Mouse (Mus musculus) layer of hippocampus, postnatal 36 days (tissue): ENCODE data around the gene Ltb4r1. TPM values are rescaled to one million over a fixed set of nuclear protein-coding genes. Genes with fewer than 3 reads are reported as not detected.

ENCODE experiments used
- DNase-seq, 2 experiments: peaks; one replicate each; pipeline ENCODE4 v3.0.0; 2022
- total RNA-seq, 2 experiments: library from RNA; stranded (reverse); gene quantifications; 2 replicates each; pipeline ENCODE4 v1.2.3; 2021

Gene Ltb4r1
- total RNA-seq, 2 experiments from 2014 or later = not detected

GRCm38 (mm10) chr14:55787731-55788130, 22.0 kb downstream of the Ltb4r1 start:
- DNase-seq = no peak

GRCm38 (mm10) chr14:55788256-55789050, 22.7 kb downstream of the Ltb4r1 start, which contains the start of gene Ripk3:
TSS of gene Ripk3 (minus strand) at chr14:55788865.
- DNase-seq = no peak

GRCm38 (mm10) chr14:55793461-55793860, 27.7 kb downstream of the Ltb4r1 start:
- DNase-seq = no peak

- no peak for DNase-seq
Observed at GRCm38 (mm10) chr14:55793946-55794345, 28.2 kb downstream of the Ltb4r1 start.

GRCm38 (mm10) chr14:55795380-55796163, 29.8 kb downstream of the Ltb4r1 start:
- DNase-seq = no peak

GRCm38 (mm10) chr14:55814885-55815284, 49.1 kb downstream of the Ltb4r1 start:
- no peak for DNase-seq

GRCm38 (mm10) chr14:55815310-55815751, 49.6 kb downstream of the Ltb4r1 start:
- no peak for DNase-seq

Other genes starting within 250 kb of the Ltb4r1 start
- 1 to 10 TPM; 1.6 to 5.6 TPM for gene Nrl, start 241.0 kb upstream of the Ltb4r1 start, total RNA-seq
- gene Pck2, start 225.7 kb upstream of the Ltb4r1 start, total RNA-seq = 10 to 100 TPM; 42.6 to 45.8 TPM
- 10 to 100 TPM; 82.5 to 83.2 TPM for gene Dcaf11, start 206.0 kb upstream of the Ltb4r1 start, total RNA-seq
- 1 to 10 TPM; 1.3 to 1.4 TPM for gene A730061H03Rik, start 205.6 kb upstream of the Ltb4r1 start, total RNA-seq
- gene Fitm1, start 190.3 kb upstream of the Ltb4r1 start, total RNA-seq = not detected
- gene Psme1, start 187.8 kb upstream of the Ltb4r1 start, total RNA-seq = 10 to 100 TPM; 50.3 to 50.4 TPM
- 10 to 100 TPM; 46.1 to 50.7 TPM for gene Emc9, start 180.7 kb upstream of the Ltb4r1 start, total RNA-seq
- 10 to 100 TPM; 43.2 to 44.6 TPM for gene Psme2, start 174.8 kb upstream of the Ltb4r1 start, total RNA-seq
- gene Rnf31, start 174.3 kb upstream of the Ltb4r1 start, total RNA-seq = 10 to 100 TPM; 29.5 to 41.0 TPM
- 10 to 100 TPM; 13.9 to 16.2 TPM for gene Irf9, start 162.4 kb upstream of the Ltb4r1 start, total RNA-seq
- gene Rec8, start 147.9 kb upstream of the Ltb4r1 start, total RNA-seq = 1 to 10 TPM in 1 of 2 experiments, under 1 TPM in 1; 0.88 to 1.8 TPM
- gene Ipo4, start 130.0 kb upstream of the Ltb4r1 start, total RNA-seq = 100 to 1,000 TPM; 108 to 119 TPM
- 1 to 10 TPM; 5.3 to 5.6 TPM for gene Gm49378, start 128.1 kb upstream of the Ltb4r1 start, total RNA-seq
- gene Tm9sf1, start 122.2 kb upstream of the Ltb4r1 start, total RNA-seq = 10 to 100 TPM; 43.4 to 44.3 TPM
- gene Tssk4, start 115.8 kb upstream of the Ltb4r1 start, total RNA-seq = 1 to 10 TPM; 1.3 to 1.7 TPM
- gene Mdp1, start 105.5 kb upstream of the Ltb4r1 start, total RNA-seq = 10 to 100 TPM; 46.4 to 49.9 TPM
- gene Gmpr2, start 94.0 kb upstream of the Ltb4r1 start, total RNA-seq = 10 to 100 TPM; 24.4 to 27.9 TPM
- gene Nedd8, start 93.8 kb upstream of the Ltb4r1 start, total RNA-seq = 100 to 1,000 TPM; 328 to 337 TPM
- 10 to 100 TPM; 13.0 to 13.4 TPM for gene Tinf2, start 84.1 kb upstream of the Ltb4r1 start, total RNA-seq
- gene Tgm1, start 52.0 kb upstream of the Ltb4r1 start, total RNA-seq = under 1 TPM in 1 of 2 experiments, not detected in 1; 0.28 TPM
- 10 to 100 TPM; 42.8 to 43.8 TPM for gene Rabggta, start 43.7 kb upstream of the Ltb4r1 start, total RNA-seq
- 10 to 100 TPM; 82.7 to 83.2 TPM for gene Dhrs1, start 20.3 kb upstream of the Ltb4r1 start, total RNA-seq
- 10 to 100 TPM; 10.6 to 14.2 TPM for gene Nop9, start 20.3 kb upstream of the Ltb4r1 start, total RNA-seq
- 1 to 10 TPM; 1.2 to 1.6 TPM for gene Cideb, start 7.5 kb upstream of the Ltb4r1 start, total RNA-seq
- gene Ltb4r2, start 4.5 kb upstream of the Ltb4r1 start, total RNA-seq = under 1 TPM; 0.10 to 0.20 TPM
- gene Adcy4, start 18.1 kb downstream of the Ltb4r1 start, total RNA-seq = 1 to 10 TPM; 2.5 to 3.2 TPM
- gene Ripk3, start 22.9 kb downstream of the Ltb4r1 start, total RNA-seq = 1 to 10 TPM; 1.1 to 1.9 TPM
- 1 to 10 TPM; 1.2 to 1.9 TPM for gene Nfatc4, start 57.2 kb downstream of the Ltb4r1 start, total RNA-seq
- gene Nynrin, start 88.0 kb downstream of the Ltb4r1 start, total RNA-seq = 1 to 10 TPM; 6.7 to 7.3 TPM
- under 1 TPM; 0.37 to 0.43 TPM for gene Cbln3, start 118.4 kb downstream of the Ltb4r1 start, total RNA-seq
- 10 to 100 TPM; 10.6 to 11.7 TPM for gene Khnyn, start 119.0 kb downstream of the Ltb4r1 start, total RNA-seq
- gene Sdr39u1, start 134.3 kb downstream of the Ltb4r1 start, total RNA-seq = 10 to 100 TPM; 68.5 to 70.7 TPM
- under 1 TPM; 0.42 to 0.96 TPM for gene Cma1, start 178.7 kb downstream of the Ltb4r1 start, total RNA-seq
- not detected for gene Cma2, start 185.0 kb downstream of the Ltb4r1 start, total RNA-seq